Mouse (Mus musculus) liver, embryonic 16.5 days (tissue): Measurements from ENCODE around the gene Tet1. TPM values are rescaled to one million over a fixed set of nuclear protein-coding genes. Genes with fewer than 3 reads are reported as not detected.

Experiments
- ATAC-seq: fragments of 200-750 bp; cut with Nextera tagmentation; 2 replicates; pipeline ENCODE4 v1.8.0; 2017; ENCODE audit warnings: low read depth, mild to moderate bottlenecking, moderate number of reproducible peaks, moderate library complexity
- H3K27ac ChIP-seq: fragments of 300-500 bp; sonication (generic); 2 replicates; pipeline ENCODE4 v1.5.1; 2014; ENCODE audit warnings: mild to moderate bottlenecking, low read length
- H3K27me3 ChIP-seq: fragments of 300-500 bp; sonication (generic); 2 replicates; pipeline ENCODE4 v1.6.1; 2014; ENCODE audit warnings: low read depth, low read length, mixed read lengths; ENCODE audit not compliant: control insufficient read depth, insufficient read depth
- H3K36me3 ChIP-seq: fragments of 300-500 bp; sonication (generic); 2 replicates; pipeline ENCODE4 v1.6.1; 2014; ENCODE audit warnings: mild to moderate bottlenecking; ENCODE audit not compliant: control insufficient read depth, insufficient read depth
- H3K4me1 ChIP-seq: fragments of 300-500 bp; sonication (generic); 2 replicates; pipeline ENCODE4 v1.6.1; 2014; ENCODE audit warnings: low read depth, low read length, mixed read lengths; ENCODE audit not compliant: control insufficient read depth
- H3K4me2 ChIP-seq: fragments of 300-500 bp; sonication (generic); 2 replicates; pipeline ENCODE4 v1.6.1; 2014; ENCODE audit warnings: low read depth, low read length, mixed read lengths
- H3K4me3 ChIP-seq: fragments of 300-500 bp; sonication (generic); 2 replicates; pipeline ENCODE4 v1.5.1; 2014; ENCODE audit warnings: low read depth, mild to moderate bottlenecking, low read length
- H3K9ac ChIP-seq: fragments of 300-500 bp; sonication (generic); 2 replicates; pipeline ENCODE4 v1.6.1; 2014; ENCODE audit warnings: low read depth, low read length
- H3K9me3 ChIP-seq: fragments of 300-500 bp; sonication (generic); replicated peaks from 2 replicates; pipeline ENCODE4 v1.6.1; 2016; ENCODE audit warnings: low read length; ENCODE audit not compliant: control insufficient read depth
- WGBS: fragments of 180-500 bp; shearing (Covaris S2); extraction: QIAGEN DNeasy Blood & Tissue Kit; methylation state at CpG from one replicate; pipeline ENCODE4 v1.1.7; 2014; ENCODE audit not compliant: insufficient replicate concordance; 5-methylcytosine and 5-hydroxymethylcytosine counted together
- polyA plus RNA-seq: library from polyadenylated mRNA; unstranded; fragments of >200 nt; fragmentation: Nextera tagmentation; extraction: Ambion mirVana; gene quantifications from 2 replicates; pipeline ENCODE4 v1.2.1, GENCODE M21; 2015

Tet1 gene
- polyA plus RNA-seq, 1 experiment from 2014 or later = 2.4 TPM

DNA sequence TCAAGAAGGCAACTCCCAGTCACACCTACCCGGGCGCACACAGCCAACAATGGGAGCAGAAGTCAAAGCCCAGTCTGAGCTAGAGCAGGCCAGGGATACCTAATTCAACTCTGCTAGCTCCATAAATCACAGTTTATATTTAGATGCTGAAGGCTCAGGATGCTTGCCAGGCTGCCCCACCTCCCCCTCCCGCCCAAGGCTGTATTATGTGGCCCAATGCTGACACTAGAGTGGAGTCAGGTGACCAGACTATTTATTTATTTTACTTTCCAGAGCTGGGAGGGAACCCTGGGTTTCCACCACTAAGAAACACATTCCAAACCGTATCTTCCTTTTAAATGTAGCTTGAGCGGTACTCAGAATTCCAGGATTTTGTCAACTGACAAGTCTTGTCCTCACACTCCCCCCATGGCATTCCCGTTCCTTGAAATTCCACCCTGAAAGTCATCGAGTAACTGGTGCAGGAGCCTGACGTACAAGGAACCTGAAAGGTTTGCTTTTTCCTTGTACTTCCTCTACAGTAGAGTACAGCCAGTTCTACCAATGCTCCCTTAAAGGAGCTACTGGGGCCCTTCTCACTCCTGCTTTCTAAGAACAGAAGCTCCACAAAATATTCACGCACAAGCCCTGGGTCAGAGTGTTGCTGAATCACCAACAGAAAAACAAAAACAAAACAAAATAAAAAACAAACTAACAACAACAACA lies 64.9 kb downstream of the Tet1 start:
- Histone ChIP-seq H3K4me3 (no peak overlapping the region), H3K27ac (no peak overlapping the region), H3K36me3 (no peaks in the 10 kb centered on the region), H3K27me3 (no peaks in the 10 kb centered on the region), H3K9me3 (no peaks in the 10 kb centered on the region), H3K4me2 (no peak overlapping the region), H3K9ac (no peak overlapping the region), H3K4me1 (no peaks in the 10 kb centered on the region)
- no peak for ATAC-seq
- 57% methylated on average over 9 of the region's 9 CpGs for WGBS

DNA sequence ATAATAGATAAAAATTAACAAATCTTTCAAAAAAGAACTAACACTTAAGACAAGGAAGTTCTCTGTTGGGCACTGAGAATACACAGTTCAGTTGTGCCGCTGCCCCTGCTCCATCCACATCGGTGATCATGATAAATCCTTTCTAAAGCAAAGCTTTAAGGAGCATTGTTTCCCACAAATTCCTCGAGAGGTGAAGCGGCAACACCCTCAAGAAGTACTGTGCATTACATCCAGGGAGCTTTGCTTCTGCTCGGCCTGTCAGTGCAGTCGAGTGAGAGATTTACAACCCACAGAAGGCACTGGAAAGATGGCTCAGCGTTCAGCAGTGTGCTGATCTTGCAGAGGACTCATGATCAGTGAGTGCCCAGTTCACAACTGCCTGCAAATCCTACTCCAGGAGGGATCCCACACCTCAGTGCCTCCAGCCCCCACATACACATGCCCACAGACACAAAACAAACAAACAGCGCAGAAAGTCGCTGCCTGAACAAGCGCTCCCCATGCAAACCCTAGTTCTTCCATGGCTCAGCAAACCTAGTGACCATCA lies 66.8 kb downstream of the Tet1 start:
- H3K27me3 ChIP-seq = no peaks in the 10 kb centered on the region
- H3K36me3 ChIP-seq = no peaks in the 10 kb centered on the region
- no peak overlapping the region for H3K4me2 ChIP-seq
- no peak overlapping the region for H3K9ac ChIP-seq
- no peaks in the 10 kb centered on the region for H3K9me3 ChIP-seq
- 70% methylated on average over 10 of the region's 10 CpGs for WGBS
- H3K4me1 ChIP-seq = no peaks in the 10 kb centered on the region
- no peak for ATAC-seq
- H3K27ac ChIP-seq = no peak overlapping the region
- no peak overlapping the region for H3K4me3 ChIP-seq

DNA sequence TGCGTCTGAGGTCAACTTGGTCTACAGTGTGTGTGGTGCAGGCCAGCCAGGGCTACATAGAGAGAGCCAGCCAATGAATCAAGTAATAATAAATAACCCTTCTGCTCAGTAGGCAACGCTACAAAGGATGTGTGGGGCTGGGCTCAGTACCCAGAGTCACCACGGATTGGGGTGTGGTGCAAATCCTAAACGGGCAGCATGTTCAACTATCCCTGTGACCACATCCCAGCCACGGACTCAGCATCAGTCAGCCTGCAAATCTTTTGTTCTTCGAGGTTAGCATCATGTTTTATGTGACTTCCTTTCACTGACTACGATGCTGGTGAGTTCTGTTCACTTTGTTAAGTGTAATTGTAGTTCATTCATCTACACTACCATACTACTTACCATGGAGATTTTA lies 68.1 kb downstream of the Tet1 start:
- Histone ChIP-seq H3K27ac (no peak overlapping the region), H3K36me3 (no peaks in the 10 kb centered on the region), H3K9ac (no peak overlapping the region), H3K4me3 (no peak overlapping the region), H3K9me3 (no peaks in the 10 kb centered on the region), H3K4me2 (no peak overlapping the region), H3K4me1 (no peaks in the 10 kb centered on the region), H3K27me3 (no peaks in the 10 kb centered on the region)
- no peak for ATAC-seq
- WGBS = 58% methylated on average over 7 of the region's 7 CpGs

DNA sequence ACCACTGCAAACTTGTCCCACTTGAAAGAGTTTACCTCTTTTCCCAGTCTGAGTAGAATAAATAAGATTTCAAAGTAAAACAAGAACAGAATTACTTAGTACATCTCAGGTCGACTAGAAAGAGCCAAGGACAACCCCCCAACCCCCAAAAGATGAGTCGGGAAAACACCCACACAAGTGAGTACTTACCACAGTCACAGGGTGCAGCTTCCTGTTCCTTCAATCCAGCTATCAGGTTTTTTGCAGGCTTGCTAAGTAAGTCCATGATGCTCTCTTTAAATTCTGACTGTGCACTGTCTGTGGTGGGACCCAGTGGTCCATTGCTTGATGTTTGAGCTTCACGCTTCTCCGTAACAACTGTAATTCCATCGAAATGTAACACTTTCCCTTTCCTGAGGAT lies 70.8 kb downstream of the Tet1 start:
- no peaks in the 10 kb centered on the region for H3K4me1 ChIP-seq
- H3K4me3 ChIP-seq = no peak overlapping the region
- H3K27me3 ChIP-seq = no peaks in the 10 kb centered on the region
- no peak overlapping the region for H3K27ac ChIP-seq
- H3K9ac ChIP-seq = no peak overlapping the region
- no peak for ATAC-seq
- no peaks in the 10 kb centered on the region for H3K9me3 ChIP-seq
- H3K36me3 ChIP-seq = no peaks in the 10 kb centered on the region
- 49% methylated on average over 5 of the region's 5 CpGs for WGBS
- no peak overlapping the region for H3K4me2 ChIP-seq

DNA sequence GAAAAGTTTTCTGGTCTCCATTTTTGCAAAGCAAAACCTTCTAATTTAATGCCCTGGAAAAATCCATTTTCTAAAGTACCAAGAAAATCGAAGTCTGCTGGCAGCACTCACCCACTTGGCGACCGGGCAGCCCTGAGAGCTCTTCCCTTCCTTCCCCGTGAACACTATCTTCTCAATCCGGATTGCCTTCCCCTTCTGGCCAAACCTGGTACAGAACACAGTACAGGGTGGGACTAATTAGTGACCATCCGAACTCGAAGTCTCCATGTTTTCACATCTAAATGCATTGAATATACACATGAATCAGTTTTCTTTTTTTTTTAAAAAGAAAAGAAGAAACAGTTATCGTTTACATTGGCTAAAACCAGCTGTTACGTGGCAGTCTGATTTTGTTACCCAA lies 76.0 kb downstream of the Tet1 start:
- 65% methylated on average over 9 of the region's 9 CpGs for WGBS
- no peak for ATAC-seq
- no peaks in the 10 kb centered on the region for H3K36me3 ChIP-seq

DNA sequence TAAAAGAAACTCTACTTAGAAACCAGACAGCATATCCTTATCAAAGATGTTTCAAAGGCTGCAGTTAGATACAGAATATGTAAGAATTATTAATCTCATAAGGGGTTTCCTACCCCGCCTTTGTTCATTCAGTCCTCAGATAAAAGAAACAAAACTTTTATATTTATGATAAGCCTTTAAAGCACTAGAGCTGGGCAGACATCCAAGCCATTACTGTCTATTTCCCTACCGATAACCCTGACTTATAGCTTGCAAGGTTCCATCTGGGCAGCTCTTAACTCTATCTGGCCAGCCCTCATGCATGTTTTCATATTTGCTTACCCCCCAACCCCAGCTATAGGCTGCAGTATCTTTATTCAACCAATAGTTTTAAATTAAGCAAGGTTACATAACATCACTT lies 77.2 kb downstream of the Tet1 start:
- 47% methylated on average over 2 of the region's 2 CpGs for WGBS
- Histone ChIP-seq H3K9me3 (no peaks in the 10 kb centered on the region), H3K36me3 (no peaks in the 10 kb centered on the region), H3K4me1 (no peaks in the 10 kb centered on the region), H3K27ac (no peak overlapping the region), H3K27me3 (no peaks in the 10 kb centered on the region), H3K4me3 (no peak overlapping the region), H3K4me2 (no peak overlapping the region), H3K9ac (no peak overlapping the region)
- ATAC-seq = no peak; the same call in 1 of the 2 replicates

More for the DNA sequence above, 76.0 kb downstream of the Tet1 start:
- H3K9ac ChIP-seq = no peak overlapping the region
- no peak overlapping the region for H3K4me3 ChIP-seq
- H3K27me3 ChIP-seq = no peaks in the 10 kb centered on the region
- no peaks in the 10 kb centered on the region for H3K9me3 ChIP-seq
- no peak overlapping the region for H3K27ac ChIP-seq
- no peaks in the 10 kb centered on the region for H3K4me1 ChIP-seq
- no peak overlapping the region for H3K4me2 ChIP-seq

DNA sequence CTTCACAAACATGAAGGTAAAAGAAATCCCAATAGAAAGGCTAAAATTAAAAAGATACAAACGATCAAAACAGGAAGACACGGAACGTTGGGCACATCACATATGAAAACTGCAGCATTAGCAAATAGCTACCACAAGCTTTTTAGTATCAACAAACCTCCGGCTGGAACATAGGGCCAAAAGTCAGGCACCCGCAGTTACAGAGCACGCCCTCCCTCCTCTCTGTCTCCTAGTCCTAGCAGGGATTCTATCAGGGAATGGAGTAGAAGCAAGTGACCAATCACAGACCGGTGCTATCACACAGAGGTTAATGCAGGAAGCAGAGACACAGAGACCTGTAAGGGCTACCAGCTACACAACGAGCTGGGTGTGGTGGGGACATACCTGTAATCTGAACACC lies 84.3 kb downstream of the Tet1 start:
- no peak overlapping the region for H3K4me3 ChIP-seq
- H3K4me2 ChIP-seq = no peak overlapping the region
- no peaks in the 10 kb centered on the region for H3K27me3 ChIP-seq
- no peak overlapping the region for H3K27ac ChIP-seq
- no peak for ATAC-seq
- H3K4me1 ChIP-seq = no peaks in the 10 kb centered on the region
- H3K9me3 ChIP-seq = no peaks in the 10 kb centered on the region
- no peaks in the 10 kb centered on the region for H3K36me3 ChIP-seq
- 67% methylated on average over 8 of the region's 8 CpGs for WGBS
- H3K9ac ChIP-seq = no peak overlapping the region

DNA sequence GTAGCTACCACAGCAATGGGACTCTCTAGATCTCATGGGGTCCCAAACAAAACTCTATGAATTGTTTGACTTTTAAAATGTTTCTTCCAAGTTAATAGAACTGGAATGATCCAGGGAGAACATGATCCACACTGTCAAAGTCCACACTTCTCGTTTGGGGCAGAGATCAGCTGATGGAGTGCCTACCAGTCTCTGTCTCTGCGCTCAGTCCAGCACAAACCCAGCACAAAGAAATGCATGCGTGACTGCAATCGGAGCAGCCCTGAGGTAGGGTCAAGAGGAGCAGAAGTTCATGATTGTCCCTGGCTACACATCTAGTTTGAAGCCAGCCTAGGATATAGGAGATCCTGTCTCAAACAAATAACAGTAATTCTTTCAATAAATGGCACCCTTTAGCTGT lies 85.4 kb downstream of the Tet1 start:
- Histone ChIP-seq H3K4me3 (no peak overlapping the region), H3K4me1 (no peaks in the 10 kb centered on the region), H3K9me3 (no peaks in the 10 kb centered on the region), H3K4me2 (no peak overlapping the region), H3K27me3 (no peaks in the 10 kb centered on the region), H3K27ac (no peak overlapping the region), H3K9ac (no peak overlapping the region), H3K36me3 (no peaks in the 10 kb centered on the region)
- 73% methylated on average over 4 of the region's 4 CpGs for WGBS
- ATAC-seq = no peak

DNA sequence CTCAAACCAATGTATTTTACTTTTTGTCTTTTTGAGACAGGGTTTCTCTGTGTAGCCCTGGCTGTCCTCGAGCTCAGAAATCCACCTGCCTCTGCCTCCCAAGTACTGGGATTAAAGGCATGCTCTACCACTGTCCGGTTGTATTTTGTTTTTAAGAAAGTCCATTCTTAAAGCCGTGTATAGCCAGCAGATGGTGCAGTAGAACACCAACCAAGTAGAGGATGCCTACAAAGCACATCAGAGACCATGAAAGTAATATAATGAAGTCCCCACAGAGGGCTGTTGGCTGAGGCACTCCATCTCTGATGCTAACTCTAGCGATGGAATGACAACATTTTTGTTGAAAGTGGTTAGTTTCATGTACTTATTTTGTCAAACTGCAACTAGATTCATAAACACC lies 98.8 kb downstream of the Tet1 start:
- Histone ChIP-seq H3K4me1 (no peaks in the 10 kb centered on the region), H3K9ac (no peak overlapping the region), H3K27ac (no peak overlapping the region), H3K9me3 (no peaks in the 10 kb centered on the region), H3K4me2 (no peak overlapping the region), H3K27me3 (no peaks in the 10 kb centered on the region), H3K4me3 (no peak overlapping the region), H3K36me3 (no peaks in the 10 kb centered on the region)
- no peak for ATAC-seq
- WGBS = 42% methylated on average over 4 of the region's 4 CpGs
